Mouse (Mus musculus) hindbrain, embryonic 15.5 days (tissue): ENCODE data around the gene Ssbp1. TPM values are rescaled to one million over a fixed set of nuclear protein-coding genes. Genes with fewer than 3 reads are reported as not detected.

Experiments
- ATAC-seq: fragments of 200-750 bp; cut with Nextera tagmentation; 2 replicates; pipeline ENCODE4 v1.8.0; 2017; ENCODE audit warnings: low read depth, moderate number of reproducible peaks, moderate TSS enrichment; ENCODE audit not compliant: low FRiP score
- H3K27ac ChIP-seq: fragments of 300-500 bp; sonication (generic); replicated peaks from 2 replicates; pipeline ENCODE4 v1.5.1; 2015; ENCODE audit warnings: mild to moderate bottlenecking, inconsistent platforms
- H3K27me3 ChIP-seq: fragments of 300-500 bp; sonication (generic); 2 replicates; pipeline ENCODE4 v1.6.1; 2015; ENCODE audit warnings: control low read depth, inconsistent platforms
- H3K36me3 ChIP-seq: fragments of 300-500 bp; sonication (generic); 2 replicates; pipeline ENCODE4 v1.6.1; 2015; ENCODE audit warnings: control low read depth, inconsistent platforms
- H3K4me1 ChIP-seq: fragments of 300-500 bp; sonication (generic); replicated peaks from 2 replicates; pipeline ENCODE4 v1.6.1; 2015; ENCODE audit warnings: control low read depth, inconsistent platforms
- H3K4me2 ChIP-seq: fragments of 300-500 bp; sonication (generic); 2 replicates; pipeline ENCODE4 v1.6.1; 2015; ENCODE audit warnings: moderate library complexity, mild to moderate bottlenecking, inconsistent platforms
- H3K4me3 ChIP-seq: fragments of 300-500 bp; sonication (generic); 2 replicates; pipeline ENCODE4 v1.5.1; 2015; ENCODE audit warnings: mild to moderate bottlenecking, inconsistent platforms
- H3K9ac ChIP-seq: fragments of 300-500 bp; sonication (generic); 2 replicates; pipeline ENCODE4 v1.6.1; 2015; ENCODE audit warnings: inconsistent platforms
- H3K9me3 ChIP-seq: fragments of 300-500 bp; sonication (generic); 2 replicates; pipeline ENCODE4 v1.6.1; 2016; ENCODE audit warnings: control low read depth, inconsistent platforms
- WGBS: fragments of 180-500 bp; shearing (Covaris S2); methylation state at CpG from one replicate; pipeline ENCODE4 v1.1.7; 2015; 5-methylcytosine and 5-hydroxymethylcytosine counted together
- polyA plus RNA-seq: library from polyadenylated mRNA; unstranded; fragments of >200 nt; fragmentation: Nextera tagmentation; extraction: Ambion mirVana; gene quantifications from 2 replicates; pipeline ENCODE4 v1.2.1, GENCODE M21; 2015

The Ssbp1 gene
- 96.6 and 103 TPM in 2 replicates for polyA plus RNA-seq

DNA sequence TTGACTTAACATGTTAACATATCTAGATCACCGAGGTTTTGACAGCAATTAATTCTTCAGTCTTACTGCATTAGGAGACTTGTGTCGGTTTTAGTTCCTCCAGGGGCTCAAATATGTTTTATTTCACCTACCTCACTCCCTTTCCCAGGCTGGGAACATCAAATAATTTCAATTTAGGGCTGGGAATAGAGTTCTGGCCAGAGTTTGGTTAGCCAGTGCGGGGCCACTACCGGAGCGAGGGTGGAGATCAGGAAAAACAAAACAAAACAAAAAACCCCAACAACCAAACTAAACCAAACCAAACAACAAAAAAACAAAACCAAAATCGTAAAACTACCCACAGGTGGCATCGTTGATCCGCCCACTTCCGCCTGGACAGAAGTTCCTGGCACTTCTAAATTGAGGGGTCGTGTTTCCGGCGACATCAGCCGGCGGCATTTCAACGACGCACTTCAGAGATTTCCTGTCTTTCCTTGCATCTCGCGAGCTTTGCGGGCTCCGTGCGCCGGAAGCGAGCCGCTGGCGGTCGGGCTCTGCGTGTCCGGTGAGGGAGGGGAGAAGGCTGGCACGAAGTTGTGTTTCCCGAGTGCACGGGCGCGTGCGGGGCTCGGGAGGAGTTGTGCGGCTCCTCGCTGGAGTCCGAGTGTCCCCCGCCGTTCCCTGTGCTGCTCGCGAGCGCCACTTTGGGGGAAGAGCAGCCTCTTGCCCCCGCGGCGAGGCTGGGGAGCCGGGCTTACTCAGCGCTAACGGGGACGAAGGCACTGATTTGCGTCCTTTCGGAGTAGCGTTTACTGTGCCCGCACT is at the start of gene Ssbp1:
Gene Ssbp1, plus strand, starts transcription at position 437 of the 804 bp plus-strand sequence.
- under 1% methylated on average over 54 of the region's 54 CpGs for WGBS
- Histone ChIP-seq H3K36me3 (peaks cover 21% of the 10 kb centered on the region), H3K9ac (peak within 1 kb of the TSS; percentile 70), H3K9me3 (no peaks in the 10 kb centered on the region), H3K4me2 (peak within 1 kb of the TSS; percentile 91), H3K27ac (peak within 1 kb of the TSS; percentile 91), H3K4me3 (peak within 1 kb of the TSS; percentile 66), H3K27me3 (no peaks in the 10 kb centered on the region), H3K4me1 (peaks cover 20% of the 10 kb centered on the region)
- ATAC-seq = peak; percentile 98

DNA sequence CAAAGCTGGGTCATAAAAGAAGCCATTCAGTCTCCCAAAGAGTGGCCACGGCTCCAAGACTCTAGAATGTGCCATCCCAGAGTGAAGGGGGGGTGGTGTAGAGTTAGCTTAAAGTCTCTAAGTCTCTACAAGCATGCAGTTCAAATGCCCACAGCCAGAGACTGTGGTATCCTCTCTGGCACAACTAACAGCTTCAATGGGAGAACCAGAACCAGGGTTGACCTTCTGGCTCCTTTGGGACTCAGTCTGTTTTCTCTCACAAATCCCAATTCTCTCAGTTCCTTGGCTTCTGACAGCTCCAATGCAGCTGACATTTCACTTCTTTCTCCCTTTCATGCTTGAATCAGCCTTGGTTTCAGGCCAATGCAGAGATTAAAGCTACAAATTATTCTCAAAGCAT is 48.1 kb upstream of the Ssbp1 start:
- H3K36me3 ChIP-seq = no peaks in the 10 kb centered on the region
- no peak overlapping the region for H3K9ac ChIP-seq
- no peak for ATAC-seq
- H3K4me1 ChIP-seq = peaks cover 1% of the 10 kb centered on the region; the same call in 1 of the 2 replicates
- no peak overlapping the region for H3K27ac ChIP-seq
- no peaks in the 10 kb centered on the region for H3K9me3 ChIP-seq
- 79% methylated on average over 1 of the region's 1 CpGs for WGBS
- H3K4me3 ChIP-seq = no peak overlapping the region
- no peaks in the 10 kb centered on the region for H3K27me3 ChIP-seq
- no peak overlapping the region for H3K4me2 ChIP-seq

DNA sequence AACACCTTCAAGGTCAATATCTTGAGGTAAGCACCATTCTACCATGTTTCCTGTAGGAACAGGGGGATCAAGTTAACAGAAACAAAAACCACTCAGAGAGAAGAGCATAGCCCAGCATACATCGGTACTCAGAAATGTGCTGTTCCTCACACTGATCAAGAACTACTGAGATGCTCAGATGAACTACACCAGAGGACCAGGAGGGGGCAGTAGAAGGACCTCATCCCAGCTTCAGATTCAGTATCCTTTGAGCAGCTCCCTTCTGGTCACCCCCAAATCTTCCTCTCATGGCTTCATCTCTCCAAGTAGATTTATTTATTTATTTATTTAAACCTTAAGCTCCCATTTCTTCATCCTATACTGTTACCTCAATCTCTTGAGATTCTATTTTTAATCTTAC is 47.4 kb upstream of the Ssbp1 start:
- WGBS = 48% methylated on average over 1 of the region's 1 CpGs
- H3K9ac ChIP-seq = no peak overlapping the region
- no peak for ATAC-seq
- H3K27ac ChIP-seq = no peak overlapping the region
- no peaks in the 10 kb centered on the region for H3K9me3 ChIP-seq
- no peaks in the 10 kb centered on the region for H3K27me3 ChIP-seq
- peaks cover 9% of the 10 kb centered on the region; the same call in 1 of the 2 replicates for H3K4me1 ChIP-seq
- H3K4me2 ChIP-seq = no peak overlapping the region
- H3K4me3 ChIP-seq = no peak overlapping the region
- no peaks in the 10 kb centered on the region for H3K36me3 ChIP-seq

DNA sequence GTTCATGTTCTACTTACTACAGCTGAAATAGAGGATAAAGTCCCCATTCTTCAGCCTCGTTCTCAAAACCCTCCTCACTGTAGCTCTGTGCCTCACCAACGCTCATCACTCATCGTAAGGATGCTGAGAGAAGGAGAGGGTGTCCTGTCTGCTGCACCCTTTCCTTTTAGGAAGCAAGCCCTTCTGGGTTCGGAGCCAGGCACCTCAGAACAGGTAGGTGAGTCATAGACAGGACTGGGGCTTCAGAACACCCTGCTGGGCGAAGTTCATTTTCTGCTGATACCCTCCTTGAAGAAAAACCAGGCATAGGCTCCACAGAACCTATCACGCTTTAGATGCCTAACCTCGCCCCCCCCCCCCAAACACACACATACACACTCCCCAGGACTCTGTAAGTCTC is 43.7 kb upstream of the Ssbp1 start:
- 94% methylated on average over 7 of the region's 7 CpGs for WGBS
- Histone ChIP-seq H3K9me3 (no peaks in the 10 kb centered on the region), H3K4me3 (no peak overlapping the region), H3K4me2 (no peak overlapping the region), H3K36me3 (no peaks in the 10 kb centered on the region), H3K9ac (no peak overlapping the region), H3K4me1 (peaks cover 42% of the 10 kb centered on the region), H3K27me3 (no peaks in the 10 kb centered on the region), H3K27ac (no peak overlapping the region)
- no peak for ATAC-seq

DNA sequence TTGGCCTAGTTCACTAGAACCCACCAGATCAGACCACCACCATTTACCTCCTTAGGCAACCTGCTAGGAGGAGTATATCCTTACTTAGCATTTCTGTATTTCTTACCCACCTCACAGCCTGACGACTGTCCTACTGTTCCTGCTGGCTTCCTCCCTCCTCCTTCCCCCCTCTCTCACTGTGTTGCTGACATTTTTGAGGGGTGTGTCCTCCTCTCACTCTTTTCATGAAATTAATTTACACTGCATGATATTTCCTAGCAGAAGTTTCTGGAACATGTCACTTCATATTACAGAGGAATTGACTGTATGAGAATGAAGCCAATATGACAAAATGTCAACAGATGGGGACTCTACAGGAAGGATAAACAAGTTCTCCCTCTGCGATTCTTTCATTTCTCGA is 42.5 kb upstream of the Ssbp1 start:
- no peak for ATAC-seq

DNA sequence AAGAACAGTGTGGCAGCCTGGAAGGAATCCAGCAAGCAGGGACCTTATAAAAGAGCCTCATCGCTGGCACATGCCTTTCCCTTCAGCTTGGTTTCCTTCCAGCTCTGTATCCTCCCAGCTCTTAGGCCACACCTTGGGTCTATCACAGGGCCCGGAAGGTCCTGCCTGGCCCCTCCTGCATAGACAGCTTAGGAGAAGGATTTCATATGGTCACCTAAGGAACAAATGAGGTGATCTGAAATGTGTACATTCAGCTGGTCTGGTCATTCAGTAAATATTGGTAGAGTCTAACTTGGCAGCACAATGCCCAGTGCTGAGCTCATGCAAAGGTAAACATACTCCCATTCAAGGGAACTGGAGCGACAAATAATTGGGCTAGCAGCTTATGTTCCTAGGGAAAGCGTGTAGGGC is 41.6 kb upstream of the Ssbp1 start:
- 0 out of 2 replicates have a peak overlapping the region, but pooled peaks have one; percentile 11 for H3K27ac ChIP-seq
- H3K4me2 ChIP-seq = no peak overlapping the region
- H3K9ac ChIP-seq = no peak overlapping the region
- H3K9me3 ChIP-seq = no peaks in the 10 kb centered on the region
- H3K4me3 ChIP-seq = no peak overlapping the region
- no peaks in the 10 kb centered on the region for H3K27me3 ChIP-seq
- ATAC-seq = peak; percentile 21; the same call in 1 of the 2 replicates
- H3K36me3 ChIP-seq = no peaks in the 10 kb centered on the region
- 54% methylated on average over 4 of the region's 4 CpGs for WGBS
- H3K4me1 ChIP-seq = peaks cover 53% of the 10 kb centered on the region

More for the DNA sequence above, 42.5 kb upstream of the Ssbp1 start:
- H3K4me3 ChIP-seq = no peak overlapping the region
- WGBS = 60% methylated on average over 3 of the region's 3 CpGs
- H3K9me3 ChIP-seq = no peaks in the 10 kb centered on the region
- no peaks in the 10 kb centered on the region for H3K27me3 ChIP-seq
- H3K9ac ChIP-seq = no peak overlapping the region
- no peak overlapping the region for H3K4me2 ChIP-seq
- no peaks in the 10 kb centered on the region for H3K36me3 ChIP-seq
- no peak overlapping the region for H3K27ac ChIP-seq
- H3K4me1 ChIP-seq = peaks cover 44% of the 10 kb centered on the region

DNA sequence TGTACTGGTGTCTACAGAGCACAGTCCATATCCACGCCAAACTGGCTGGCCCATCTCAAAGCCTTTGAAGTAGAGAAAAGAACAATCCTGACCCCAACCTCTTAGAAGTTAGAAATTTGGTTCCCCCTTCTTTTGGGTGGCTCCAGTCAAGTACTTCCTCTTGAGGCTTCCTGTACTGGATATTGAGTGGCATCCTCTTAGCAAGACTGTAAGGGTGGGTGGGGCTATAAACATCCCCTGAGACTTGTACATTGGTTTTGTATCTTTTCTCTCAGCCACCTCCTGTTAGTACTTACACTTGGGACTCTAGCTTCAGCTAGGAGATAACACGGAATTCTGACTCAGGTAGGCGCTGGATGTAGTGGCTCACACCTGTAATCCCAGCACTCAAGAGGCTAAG is 40.9 kb upstream of the Ssbp1 start:
- WGBS = 94% methylated on average over 3 of the region's 3 CpGs
- Histone ChIP-seq H3K27me3 (no peaks in the 10 kb centered on the region), H3K27ac (no peak overlapping the region), H3K9me3 (no peaks in the 10 kb centered on the region), H3K4me1 (peaks cover 58% of the 10 kb centered on the region), H3K4me3 (no peak overlapping the region), H3K36me3 (no peaks in the 10 kb centered on the region), H3K4me2 (no peak overlapping the region), H3K9ac (no peak overlapping the region)
- ATAC-seq = no peak

DNA sequence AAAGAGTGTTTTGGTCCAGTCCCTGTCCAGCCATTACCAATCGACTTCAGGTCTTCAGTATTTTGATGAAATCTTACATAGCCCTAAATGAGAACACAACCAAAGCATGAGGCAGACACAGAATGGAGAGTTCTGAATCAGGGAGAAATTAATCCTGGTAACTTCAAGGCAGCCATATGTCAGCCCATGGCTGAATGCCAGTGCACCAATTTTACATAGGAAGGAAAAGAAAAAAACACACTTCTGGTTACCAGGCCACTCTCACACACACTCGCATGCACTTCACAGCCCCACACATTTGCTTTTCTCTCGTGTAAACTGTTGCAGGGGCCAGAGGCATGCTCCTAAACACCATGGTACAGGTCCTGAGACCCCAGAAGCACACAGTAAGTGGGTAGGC is 40.3 kb upstream of the Ssbp1 start:
- Histone ChIP-seq H3K27me3 (no peaks in the 10 kb centered on the region), H3K27ac (peak overlapping the region; percentile 37; the same call in 1 of the 2 replicates), H3K9me3 (no peaks in the 10 kb centered on the region), H3K4me3 (no peak overlapping the region), H3K36me3 (no peaks in the 10 kb centered on the region), H3K4me1 (peaks cover 58% of the 10 kb centered on the region), H3K9ac (no peak overlapping the region), H3K4me2 (no peak overlapping the region)
- ATAC-seq = no peak
- whole genome bisulfite sequencing = 62% methylated on average over 3 of the region's 3 CpGs

DNA sequence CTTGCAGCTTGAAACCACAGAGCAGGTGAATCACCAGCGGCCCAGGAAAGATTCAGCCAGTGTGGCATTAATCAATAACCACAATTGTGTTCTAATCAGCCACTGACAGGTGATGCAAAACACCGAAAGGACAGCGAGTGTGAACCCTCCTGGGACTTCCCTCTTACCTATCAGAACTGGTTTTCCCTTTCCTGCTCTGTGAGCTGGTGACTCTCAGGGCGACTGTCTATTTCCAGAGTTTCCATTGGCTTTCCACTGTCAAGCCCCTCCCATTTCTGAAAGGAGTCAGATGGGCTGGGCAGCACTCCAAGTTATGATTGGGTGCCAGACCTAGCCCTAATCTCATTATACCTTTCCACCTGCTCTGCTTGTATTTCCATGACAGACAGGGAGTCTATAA is 39.8 kb upstream of the Ssbp1 start:
- Histone ChIP-seq H3K4me2 (no peak overlapping the region), H3K36me3 (no peaks in the 10 kb centered on the region), H3K27me3 (no peaks in the 10 kb centered on the region), H3K4me3 (no peak overlapping the region), H3K9me3 (no peaks in the 10 kb centered on the region), H3K4me1 (peaks cover 59% of the 10 kb centered on the region), H3K9ac (no peak overlapping the region), H3K27ac (peak overlapping the region; percentile 37; the same call in 1 of the 2 replicates)
- ATAC-seq = no peak
- 54% methylated on average over 4 of the region's 4 CpGs for WGBS

DNA sequence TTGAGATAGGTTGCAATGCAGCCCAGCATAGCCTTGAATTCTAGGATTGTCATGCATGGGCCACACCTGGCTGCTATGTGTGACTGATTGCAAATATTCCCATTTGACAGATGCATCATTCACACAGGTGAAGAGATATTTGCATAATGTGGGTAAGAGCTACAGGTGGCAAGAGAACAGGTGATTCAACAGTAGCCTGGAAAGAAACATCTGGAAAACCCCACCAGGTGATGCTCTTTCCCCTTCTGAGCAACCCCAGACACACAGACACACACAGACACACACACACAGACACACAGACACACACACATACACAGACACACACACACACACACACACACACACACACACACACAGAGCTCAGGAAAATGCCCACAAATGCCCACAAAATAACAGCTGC is 39.3 kb upstream of the Ssbp1 start:
- ATAC-seq = no peak
- Histone ChIP-seq H3K9me3 (no peaks in the 10 kb centered on the region), H3K4me1 (peaks cover 62% of the 10 kb centered on the region), H3K4me3 (no peak overlapping the region), H3K27me3 (no peaks in the 10 kb centered on the region), H3K4me2 (peak overlapping the region; percentile 16; the same call in 1 of the 2 replicates), H3K9ac (no peak overlapping the region), H3K27ac (peak overlapping the region; percentile 20), H3K36me3 (no peaks in the 10 kb centered on the region)

DNA sequence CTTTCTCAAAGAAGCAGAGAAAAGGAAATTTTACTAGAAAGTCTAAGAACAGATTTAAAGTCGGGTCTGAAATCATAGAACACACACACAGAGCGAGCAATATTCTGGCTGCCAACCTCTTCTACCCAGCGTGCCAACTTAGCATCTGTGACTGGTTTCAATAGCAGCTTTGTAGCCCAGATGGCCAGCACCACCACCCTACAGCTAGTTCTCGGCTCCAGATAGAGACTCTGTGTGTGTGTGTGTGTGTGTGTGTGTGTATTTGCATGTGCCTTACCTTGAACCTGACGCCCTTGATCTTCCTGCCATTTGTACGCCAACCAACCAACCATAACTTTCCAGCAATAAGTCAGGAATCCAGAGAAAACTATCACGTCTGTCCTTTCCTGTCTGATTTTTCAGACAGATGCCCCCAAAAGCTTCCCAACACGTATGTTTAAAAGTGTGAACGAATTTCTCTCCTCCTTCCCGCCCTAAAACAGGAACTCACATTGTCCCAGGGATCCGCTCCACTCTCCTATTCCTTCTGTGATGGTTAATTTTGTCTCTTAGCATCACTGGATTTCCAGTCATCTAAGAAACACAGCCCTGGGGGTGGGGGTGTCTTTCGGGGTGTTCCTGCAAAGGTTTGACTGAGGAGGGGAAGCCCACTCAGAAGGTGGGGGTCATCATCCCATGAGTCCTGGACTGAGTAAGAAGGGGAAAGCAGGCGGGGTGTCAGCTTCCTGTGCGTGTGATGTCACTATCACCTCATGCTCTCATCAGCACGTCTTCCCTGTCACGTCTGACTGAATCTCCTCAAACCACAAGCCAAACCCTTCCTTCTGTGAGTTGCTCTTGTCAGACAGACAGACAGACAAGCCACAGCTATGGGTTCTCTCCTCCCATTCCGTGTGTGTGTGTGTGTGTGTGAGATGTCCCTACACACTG is 38.5 kb upstream of the Ssbp1 start:
- Histone ChIP-seq H3K4me1 (peaks cover 62% of the 10 kb centered on the region), H3K36me3 (no peaks in the 10 kb centered on the region), H3K4me3 (no peak overlapping the region), H3K9ac (no peak overlapping the region), H3K27me3 (no peaks in the 10 kb centered on the region), H3K9me3 (no peaks in the 10 kb centered on the region), H3K4me2 (peak overlapping the region; percentile 16; the same call in 1 of the 2 replicates), H3K27ac (peak overlapping the region; percentile 20)
- 81% methylated on average over 17 of the region's 17 CpGs for WGBS
- ATAC-seq = no peak

DNA sequence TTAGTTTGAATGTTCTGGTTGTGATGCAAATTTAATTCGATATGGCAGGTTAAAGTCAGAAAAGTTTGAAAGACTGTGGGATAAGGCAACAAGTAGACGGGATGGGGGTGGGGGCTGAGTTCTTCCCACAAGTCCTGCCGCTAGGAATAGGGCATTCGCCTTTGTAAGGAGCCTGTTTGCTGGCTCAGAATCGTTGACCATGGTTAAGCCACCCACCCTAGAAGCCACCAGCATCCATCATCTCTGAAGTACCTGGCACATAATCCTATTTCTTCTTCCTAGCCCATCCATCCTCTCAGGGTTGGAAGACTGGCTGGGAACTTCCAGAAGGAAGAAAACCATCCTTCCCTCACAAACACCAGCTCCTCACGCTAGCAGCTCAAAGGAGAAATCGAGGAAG is 36.5 kb upstream of the Ssbp1 start:
- Histone ChIP-seq H3K27ac (peak overlapping the region; percentile 91), H3K4me1 (peaks cover 47% of the 10 kb centered on the region), H3K9ac (peak overlapping the region; percentile 83), H3K9me3 (no peaks in the 10 kb centered on the region), H3K4me2 (peak overlapping the region; percentile 75), H3K27me3 (0 out of 2 replicates have a peak, but pooled peaks cover 7% of the 10 kb centered on the region), H3K36me3 (no peaks in the 10 kb centered on the region), H3K4me3 (peak overlapping the region; percentile 94)
- ATAC-seq = no peak
- WGBS = 4% methylated on average over 7 of the region's 7 CpGs
